Mouse (Mus musculus) spleen, postnatal 36 days (tissue): Measurements from ENCODE around the gene Pde4d.

ENCODE experiments used
- DNase-seq, 2 experiments: peaks; one replicate each; pipeline ENCODE4 v3.0.0; 2022; ENCODE audit warnings: low spot score in 2 of 2, mixed read lengths in 1 of 2

Pde4d gene

GRCm38 (mm10) chr13:109558341-109559257 is 1108.9 kb downstream of the Pde4d start:
- no peak for DNase-seq

GRCm38 (mm10) chr13:109560261-109560660 is 1110.5 kb downstream of the Pde4d start:
- DNase-seq: no peak

GRCm38 (mm10) chr13:109568638-109569468 is 1119.1 kb downstream of the Pde4d start:
- DNase-seq: no peak

- DNase-seq: no peak
These were observed 1119.7 kb downstream of the Pde4d start for GRCm38 (mm10) chr13:109569491-109569890.

GRCm38 (mm10) chr13:109576725-109577124 is 1127.0 kb downstream of the Pde4d start:
- no peak for DNase-seq

GRCm38 (mm10) chr13:109577454-109577853 is 1127.7 kb downstream of the Pde4d start:
- no peak for DNase-seq

GRCm38 (mm10) chr13:109577901-109578300 is 1128.2 kb downstream of the Pde4d start:
- no peak for DNase-seq

- no peak for DNase-seq
These were observed 1131.7 kb downstream of the Pde4d start for GRCm38 (mm10) chr13:109581284-109582070.

GRCm38 (mm10) chr13:109590048-109590447 is 1140.3 kb downstream of the Pde4d start:
- no peak for DNase-seq

- no peak for DNase-seq
These were observed 1142.5 kb downstream of the Pde4d start for GRCm38 (mm10) chr13:109592192-109592797.

- DNase-seq: no peak
These were observed 1150.0 kb downstream of the Pde4d start for GRCm38 (mm10) chr13:109599711-109600110.

- no peak for DNase-seq
These were observed 1154.3 kb downstream of the Pde4d start for GRCm38 (mm10) chr13:109604017-109604416.

- no peak for DNase-seq
These were observed 1155.4 kb downstream of the Pde4d start for GRCm38 (mm10) chr13:109605140-109605539.

GRCm38 (mm10) chr13:109609106-109609804 is 1159.5 kb downstream of the Pde4d start:
- no peak for DNase-seq

GRCm38 (mm10) chr13:109609805-109610187 is 1160.0 kb downstream of the Pde4d start:
- no peak for DNase-seq

GRCm38 (mm10) chr13:109610772-109611171 is 1161.0 kb downstream of the Pde4d start:
- no peak for DNase-seq

- DNase-seq: no peak
These were observed 1165.6 kb downstream of the Pde4d start for GRCm38 (mm10) chr13:109615213-109615784.

GRCm38 (mm10) chr13:109615785-109616281 is 1166.1 kb downstream of the Pde4d start:
- DNase-seq: no peak

- no peak for DNase-seq
These were observed 1169.5 kb downstream of the Pde4d start for GRCm38 (mm10) chr13:109619158-109619657.

- DNase-seq: no peak
These were observed 1172.5 kb downstream of the Pde4d start for GRCm38 (mm10) chr13:109622207-109622606.
